Mouse (Mus musculus) bone marrow, adult 2 months (tissue): ENCODE data around the gene Nxn.

Experiments used
- CTCF ChIP-seq: fragments of 200-500 bp; IDR thresholded peaks from 2 replicates; pipeline ENCODE4 v1.5.1; 2011; ENCODE audit warnings: low read length, control low read depth; ENCODE audit not compliant: control insufficient read depth, insufficient read depth
- POLR2A ChIP-seq: fragments of 200-500 bp; IDR thresholded peaks from 2 replicates; pipeline ENCODE4 v1.6.1; 2011; ENCODE audit warnings: low read depth, mild to moderate bottlenecking, control low read depth, low read length, borderline replicate concordance; ENCODE audit not compliant: control insufficient read depth

DNA sequence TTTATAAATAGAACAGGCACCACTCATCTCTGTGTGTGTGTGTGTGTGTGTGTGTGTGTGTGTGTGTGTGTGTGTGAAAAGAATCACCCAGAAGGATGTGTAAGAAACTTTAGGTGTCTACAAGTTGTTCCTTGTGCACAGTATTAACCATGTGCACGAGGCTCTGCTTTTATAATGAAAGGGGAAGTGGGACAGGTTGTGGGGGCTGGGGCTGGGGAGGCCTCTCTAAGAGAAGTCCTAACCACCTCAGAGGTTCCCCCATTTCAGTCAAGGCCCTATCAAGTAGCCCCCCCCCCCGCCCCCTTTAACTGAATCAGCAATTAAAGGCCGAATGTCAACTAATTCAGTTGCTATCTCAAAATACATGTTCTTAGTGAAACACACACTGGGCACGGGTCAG, 92.2 kb downstream of the Nxn start:
- TF ChIP-seq CTCF (no peak), POLR2A (no peak)
